Mouse (Mus musculus): ENCODE measurements at regions not wholly inside any gene's neighbourhood (a gene's known extent, or its start where the extent isn't known, plus 50 kb on each side); places are given as distances from the start of the nearest gene placed in this dataset.

- no peaks in the 10 kb centered on the region for H3K36me3 ChIP-seq (ENCODE audit: control insufficient read depth, insufficient read depth, low read length)
- peaks cover 31% of the 10 kb centered on the region for H3K27me3 ChIP-seq (ENCODE audit: control insufficient read depth, insufficient read depth, low read length)
- WGBS (ENCODE audit: insufficient replicate concordance) = under 1% methylated on average over 56 of the region's 56 CpGs
- H3K9ac ChIP-seq (ENCODE audit: low read depth, low read length) = peak overlapping the region; percentile 47; the same call in 1 of the 2 replicates
- peak overlapping the region; percentile 66 for H3K4me2 ChIP-seq
- no peaks in the 10 kb centered on the region for H3K9me3 ChIP-seq (replicated peaks; ENCODE audit: control insufficient read depth, low read length)
- no peak overlapping the region for H3K27ac ChIP-seq (ENCODE audit: low read depth, low read length)
- H3K4me1 ChIP-seq (ENCODE audit: control insufficient read depth, insufficient read depth, low read length) = peaks cover 3% of the 10 kb centered on the region; the same call in 1 of the 2 replicates
- ATAC-seq (replicated peaks; ENCODE audit: insufficient number of reproducible peaks, low FRiP score, low TSS enrichment) = peak; percentile 72
- peak overlapping the region; percentile 43 for H3K4me3 ChIP-seq (ENCODE audit: low read depth, low read length)
These were observed 98.6 kb downstream of the Amer3 start for GRCm38 (mm10) chr1:34677832-34678733.

- no peaks in the 10 kb centered on the region for H3K9me3 ChIP-seq (replicated peaks; ENCODE audit: control insufficient read depth, low read length)
- peaks cover 31% of the 10 kb centered on the region for H3K27me3 ChIP-seq (ENCODE audit: control insufficient read depth, insufficient read depth, low read length)
- 2% methylated on average over 9 of the region's 9 CpGs for WGBS (ENCODE audit: insufficient replicate concordance)
- no peak overlapping the region for H3K27ac ChIP-seq (ENCODE audit: low read depth, low read length)
- peak overlapping the region; percentile 47; the same call in 1 of the 2 replicates for H3K9ac ChIP-seq (ENCODE audit: low read depth, low read length)
- 0 out of 2 replicates have a peak, but pooled peaks have one; percentile 22 for ATAC-seq (replicated peaks; ENCODE audit: insufficient number of reproducible peaks, low FRiP score, low TSS enrichment)
- peaks cover 3% of the 10 kb centered on the region; the same call in 1 of the 2 replicates for H3K4me1 ChIP-seq (ENCODE audit: control insufficient read depth, insufficient read depth, low read length)
- peak overlapping the region; percentile 66 for H3K4me2 ChIP-seq
- H3K4me3 ChIP-seq (ENCODE audit: low read depth, low read length) = peak overlapping the region; percentile 43
- H3K36me3 ChIP-seq (ENCODE audit: control insufficient read depth, insufficient read depth, low read length) = no peaks in the 10 kb centered on the region
These were observed 99.2 kb downstream of the Amer3 start for GRCm38 (mm10) chr1:34678734-34679068.

GRCm38 (mm10) chr1:34686539-34686938 lies 107.1 kb downstream of the Amer3 start:
- H3K36me3 ChIP-seq (ENCODE audit: control insufficient read depth, insufficient read depth, low read length) = no peaks in the 10 kb centered on the region
- H3K4me3 ChIP-seq (ENCODE audit: low read depth, low read length) = no peak overlapping the region
- no peaks in the 10 kb centered on the region for H3K9me3 ChIP-seq (replicated peaks; ENCODE audit: control insufficient read depth, low read length)
- H3K27me3 ChIP-seq (ENCODE audit: control insufficient read depth, insufficient read depth, low read length) = no peaks in the 10 kb centered on the region
- no peak; the same call in 1 of the 2 replicates for ATAC-seq (replicated peaks; ENCODE audit: insufficient number of reproducible peaks, low FRiP score, low TSS enrichment)
- peaks cover 2% of the 10 kb centered on the region; the same call in 1 of the 2 replicates for H3K4me1 ChIP-seq (ENCODE audit: control insufficient read depth, insufficient read depth, low read length)
- peak overlapping the region; percentile 82 for H3K27ac ChIP-seq (ENCODE audit: low read depth, low read length)
- no peak overlapping the region for H3K9ac ChIP-seq (ENCODE audit: low read depth, low read length)
- H3K4me2 ChIP-seq = no peak overlapping the region
- 17% methylated on average over 2 of the region's 2 CpGs for WGBS (ENCODE audit: insufficient replicate concordance)

GRCm38 (mm10) chr1:34696533-34696932 lies 117.1 kb downstream of the Amer3 start:
- Histone ChIP-seq H3K4me2 (no peak overlapping the region), H3K4me3 (ENCODE audit: low read depth, low read length) (no peak overlapping the region), H3K9me3 (replicated peaks; ENCODE audit: control insufficient read depth, low read length) (no peaks in the 10 kb centered on the region), H3K36me3 (ENCODE audit: control insufficient read depth, insufficient read depth, low read length) (no peaks in the 10 kb centered on the region), H3K27me3 (ENCODE audit: control insufficient read depth, insufficient read depth, low read length) (no peaks in the 10 kb centered on the region), H3K27ac (ENCODE audit: low read depth, low read length) (no peak overlapping the region), H3K4me1 (ENCODE audit: control insufficient read depth, insufficient read depth, low read length) (no peaks in the 10 kb centered on the region; the same call in 1 of the 2 replicates), H3K9ac (ENCODE audit: low read depth, low read length) (no peak overlapping the region)
- no peak for ATAC-seq (replicated peaks; ENCODE audit: insufficient number of reproducible peaks, low FRiP score, low TSS enrichment)
- WGBS (ENCODE audit: insufficient replicate concordance) = 67% methylated on average over 4 of the region's 4 CpGs

- WGBS (ENCODE audit: insufficient replicate concordance) = 29% methylated on average over 17 of the region's 17 CpGs
- Histone ChIP-seq H3K4me3 (ENCODE audit: low read depth, low read length) (peak overlapping the region; percentile 10; the same call in 1 of the 2 replicates), H3K36me3 (ENCODE audit: control insufficient read depth, insufficient read depth, low read length) (no peaks in the 10 kb centered on the region), H3K4me1 (ENCODE audit: control insufficient read depth, insufficient read depth, low read length) (no peaks in the 10 kb centered on the region; the same call in 1 of the 2 replicates), H3K4me2 (peak overlapping the region; percentile 47), H3K27ac (ENCODE audit: low read depth, low read length) (no peak overlapping the region), H3K27me3 (ENCODE audit: control insufficient read depth, insufficient read depth, low read length) (no peaks in the 10 kb centered on the region), H3K9ac (ENCODE audit: low read depth, low read length) (no peak overlapping the region), H3K9me3 (replicated peaks; ENCODE audit: control insufficient read depth, low read length) (no peaks in the 10 kb centered on the region)
- no peak; the same call in 1 of the 2 replicates for ATAC-seq (replicated peaks; ENCODE audit: insufficient number of reproducible peaks, low FRiP score, low TSS enrichment)
These were observed 121.0 kb downstream of the Amer3 start for GRCm38 (mm10) chr1:34700237-34701030.

- 77% methylated on average over 7 of the region's 7 CpGs for WGBS (ENCODE audit: insufficient replicate concordance)
- no peak overlapping the region for H3K4me2 ChIP-seq
These were observed 122.0 kb downstream of the Amer3 start for GRCm38 (mm10) chr1:34701436-34701835.

GRCm38 (mm10) chr1:34709089-34709488 lies 129.6 kb downstream of the Amer3 start:
- H3K4me2 ChIP-seq = no peak overlapping the region
- H3K36me3 ChIP-seq (ENCODE audit: control insufficient read depth, insufficient read depth, low read length) = no peaks in the 10 kb centered on the region
- H3K9me3 ChIP-seq (replicated peaks; ENCODE audit: control insufficient read depth, low read length) = no peaks in the 10 kb centered on the region
- no peak overlapping the region for H3K27ac ChIP-seq (ENCODE audit: low read depth, low read length)
- no peak overlapping the region for H3K4me3 ChIP-seq (ENCODE audit: low read depth, low read length)
- ATAC-seq (replicated peaks; ENCODE audit: insufficient number of reproducible peaks, low FRiP score, low TSS enrichment) = no peak
- H3K9ac ChIP-seq (ENCODE audit: low read depth, low read length) = no peak overlapping the region
- H3K4me1 ChIP-seq (ENCODE audit: control insufficient read depth, insufficient read depth, low read length) = no peaks in the 10 kb centered on the region
- H3K27me3 ChIP-seq (ENCODE audit: control insufficient read depth, insufficient read depth, low read length) = no peaks in the 10 kb centered on the region
- 71% methylated on average over 2 of the region's 2 CpGs for WGBS (ENCODE audit: insufficient replicate concordance)

More at GRCm38 (mm10) chr1:34701436-34701835, 122.0 kb downstream of the Amer3 start:
- H3K4me3 ChIP-seq (ENCODE audit: low read depth, low read length) = no peak overlapping the region
- H3K9ac ChIP-seq (ENCODE audit: low read depth, low read length) = no peak overlapping the region
- H3K27me3 ChIP-seq (ENCODE audit: control insufficient read depth, insufficient read depth, low read length) = no peaks in the 10 kb centered on the region
- H3K9me3 ChIP-seq (replicated peaks; ENCODE audit: control insufficient read depth, low read length) = no peaks in the 10 kb centered on the region
- ATAC-seq (replicated peaks; ENCODE audit: insufficient number of reproducible peaks, low FRiP score, low TSS enrichment) = no peak
- no peak overlapping the region for H3K27ac ChIP-seq (ENCODE audit: low read depth, low read length)
- H3K36me3 ChIP-seq (ENCODE audit: control insufficient read depth, insufficient read depth, low read length) = no peaks in the 10 kb centered on the region
- no peaks in the 10 kb centered on the region; the same call in 1 of the 2 replicates for H3K4me1 ChIP-seq (ENCODE audit: control insufficient read depth, insufficient read depth, low read length)

- H3K27me3 ChIP-seq (ENCODE audit: control insufficient read depth, insufficient read depth, low read length) = no peaks in the 10 kb centered on the region
- no peak overlapping the region for H3K4me2 ChIP-seq
- no peaks in the 10 kb centered on the region for H3K4me1 ChIP-seq (ENCODE audit: control insufficient read depth, insufficient read depth, low read length)
- no peak overlapping the region for H3K9ac ChIP-seq (ENCODE audit: low read depth, low read length)
- H3K9me3 ChIP-seq (replicated peaks; ENCODE audit: control insufficient read depth, low read length) = no peaks in the 10 kb centered on the region
- no peak for ATAC-seq (replicated peaks; ENCODE audit: insufficient number of reproducible peaks, low FRiP score, low TSS enrichment)
- no peak overlapping the region for H3K4me3 ChIP-seq (ENCODE audit: low read depth, low read length)
- 53% methylated on average over 5 of the region's 5 CpGs for WGBS (ENCODE audit: insufficient replicate concordance)
- H3K27ac ChIP-seq (ENCODE audit: low read depth, low read length) = no peak overlapping the region
- H3K36me3 ChIP-seq (ENCODE audit: control insufficient read depth, insufficient read depth, low read length) = no peaks in the 10 kb centered on the region
These were observed 120.2 kb downstream of the Fam168b start for GRCm38 (mm10) chr1:34722674-34723073.
